Mouse (Mus musculus) NIH3T3 (cell line): ENCODE data around the gene 9130213A22Rik.
"Not testable (repeated sequence)": the region's sequence is repeated elsewhere in the genome, so short reads cannot be mapped to it uniquely, and the experiment has no call there.

Source experiments
- DNase-seq: peaks from one replicate; pipeline ENCODE4 v3.0.0-alpha.2; 2012; ENCODE audit warnings: low read depth

Gene 9130213A22Rik

DNA sequence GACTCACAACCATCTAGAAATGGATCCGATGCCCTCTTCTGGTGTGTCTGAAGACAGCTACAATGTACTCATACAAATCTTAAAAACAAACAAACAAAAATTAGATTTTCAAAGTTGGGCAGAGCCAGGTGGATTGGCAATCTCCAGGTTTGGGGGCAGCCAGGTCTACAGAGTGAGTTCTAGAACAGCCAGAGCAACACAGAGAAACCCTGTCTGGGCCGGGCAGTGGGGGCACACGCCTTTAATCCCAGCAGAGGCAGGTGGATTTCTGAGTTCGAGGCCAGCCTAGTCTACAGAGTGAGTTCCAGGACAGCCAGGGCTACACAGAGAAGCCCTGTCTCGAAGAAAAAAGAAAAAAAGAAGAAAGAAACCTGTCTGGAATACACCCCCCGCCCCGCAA is 28.5 kb downstream of the 9130213A22Rik start:
- DNase-seq = not testable (repeated sequence)

DNA sequence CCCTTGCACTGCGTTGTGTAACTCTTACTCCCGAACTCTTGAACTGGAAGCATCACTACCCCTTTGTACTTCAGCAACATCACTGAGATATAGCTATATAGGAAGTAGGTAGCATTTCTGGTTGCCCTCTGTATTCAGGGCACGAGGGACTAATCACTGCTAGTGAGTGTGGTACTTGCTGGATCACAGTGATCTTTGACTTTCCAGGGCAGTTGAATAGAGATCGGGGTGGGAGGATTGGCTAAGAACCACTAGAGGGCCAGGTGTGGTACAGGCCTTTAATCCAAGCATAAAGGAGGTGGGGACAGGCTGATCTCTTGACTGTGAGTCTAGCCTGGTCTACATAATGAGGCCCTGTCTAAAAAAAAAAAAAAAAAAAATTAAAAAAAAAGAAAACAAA is 29.5 kb downstream of the 9130213A22Rik start:
- no peak for DNase-seq

DNA sequence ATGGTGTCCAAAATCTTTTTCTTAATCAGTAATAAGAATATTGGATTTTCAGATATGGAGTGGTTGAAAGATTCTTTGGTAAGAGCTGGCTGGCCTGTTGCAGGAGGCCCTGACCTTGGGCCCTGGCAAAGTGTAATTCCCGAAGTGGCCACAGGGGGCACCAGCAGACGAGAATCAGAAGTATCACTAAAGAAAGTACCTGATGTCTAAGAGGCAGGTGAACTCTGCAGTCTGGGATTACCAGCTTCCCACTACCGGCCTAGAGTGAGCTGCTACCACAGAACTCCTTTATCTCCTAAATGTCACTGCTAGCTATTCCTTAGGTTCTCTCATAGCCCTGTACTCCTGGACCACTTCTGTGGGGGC is 30.0 kb downstream of the 9130213A22Rik start:
- DNase-seq = peak; percentile 84

DNA sequence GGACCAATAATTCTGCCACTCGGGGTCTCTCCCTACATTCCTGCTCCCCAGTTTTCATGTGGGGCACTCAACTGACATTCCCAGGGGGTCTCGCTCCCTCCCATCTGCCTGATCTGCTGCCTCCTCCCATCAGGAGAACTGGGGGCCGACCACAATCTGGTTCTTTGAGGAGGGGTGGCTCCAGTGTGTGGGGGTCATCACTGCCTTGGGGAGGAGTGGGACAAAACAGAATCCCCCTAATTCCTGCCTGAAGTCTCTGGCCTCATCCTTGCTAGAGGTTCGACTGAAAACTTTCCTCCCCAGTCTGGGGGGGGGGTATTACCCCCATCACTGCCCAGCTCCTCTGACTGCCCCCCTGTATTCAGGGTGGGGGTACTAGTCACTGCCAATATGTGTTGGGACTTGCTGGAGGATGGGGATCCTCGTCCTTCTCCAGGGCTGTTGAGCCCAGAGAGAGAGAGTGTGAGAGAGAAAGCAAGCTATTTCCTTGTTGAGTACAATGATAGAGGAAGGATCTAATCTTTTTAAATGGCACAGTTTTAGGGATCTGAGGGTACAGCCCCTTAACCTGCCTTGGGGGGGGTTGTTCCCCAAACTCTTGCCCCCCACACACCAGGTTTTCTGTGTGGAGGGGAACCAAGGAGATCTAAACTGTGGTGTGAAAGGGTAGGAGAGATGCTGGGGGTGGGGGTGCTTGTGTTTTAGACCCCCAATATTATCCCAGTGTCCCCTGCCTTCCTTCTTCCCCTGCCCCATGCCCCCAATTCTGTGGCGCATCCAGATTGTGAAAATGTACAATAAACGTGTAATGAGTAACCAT is 30.6 kb downstream of the 9130213A22Rik start:
- DNase-seq = no peak

DNA sequence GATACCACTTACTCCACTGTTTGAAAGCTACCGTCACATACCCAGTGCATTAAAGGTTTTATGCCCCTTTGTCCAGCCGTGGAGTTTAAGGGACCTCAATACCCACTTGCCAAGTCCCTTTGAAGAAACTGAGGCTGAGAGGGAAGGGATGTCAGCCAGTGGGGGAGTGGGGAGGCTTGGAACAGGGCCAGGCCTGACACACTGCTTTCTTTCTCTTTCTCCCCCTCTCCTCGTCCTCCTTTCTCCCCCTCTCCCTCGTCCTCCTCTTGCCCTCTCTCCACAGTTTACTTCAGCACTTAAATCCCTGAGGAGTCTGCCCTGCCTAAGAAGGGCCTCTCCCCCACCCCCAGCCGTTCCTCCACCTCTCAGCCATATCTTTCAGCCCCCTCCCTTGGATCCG is 32.0 kb downstream of the 9130213A22Rik start:
- DNase-seq = no peak

DNA sequence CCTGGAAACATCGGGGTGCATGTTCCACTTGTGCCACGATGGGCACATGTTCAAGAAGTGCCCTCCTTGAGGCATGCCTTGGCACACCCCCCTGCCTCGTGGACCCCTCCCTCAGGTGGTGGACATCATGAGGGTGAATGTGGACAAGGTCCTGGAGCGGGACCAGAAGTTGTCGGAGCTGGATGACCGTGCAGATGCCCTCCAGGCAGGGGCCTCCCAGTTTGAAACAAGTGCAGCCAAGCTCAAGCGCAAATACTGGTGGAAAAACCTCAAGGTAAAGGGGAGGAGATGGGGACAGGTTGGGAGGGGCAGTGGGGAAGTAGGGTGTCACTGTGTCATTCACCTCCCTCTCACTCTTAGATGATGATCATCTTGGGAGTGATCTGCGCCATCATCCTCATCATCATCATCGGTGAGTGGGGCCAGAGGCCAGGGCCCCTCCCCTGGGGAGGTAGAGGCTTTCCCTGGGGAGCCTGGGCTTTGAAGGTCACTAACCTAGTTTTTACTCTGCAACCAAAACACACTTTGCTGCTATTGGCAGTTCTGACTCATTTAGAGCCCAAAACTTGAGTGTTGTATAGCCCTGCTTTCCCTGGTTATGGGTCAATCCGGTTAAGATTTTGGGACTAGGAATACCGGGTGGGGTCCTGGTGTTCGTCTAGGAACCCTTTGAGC is 32.6 kb downstream of the 9130213A22Rik start:
- no peak for DNase-seq

DNA sequence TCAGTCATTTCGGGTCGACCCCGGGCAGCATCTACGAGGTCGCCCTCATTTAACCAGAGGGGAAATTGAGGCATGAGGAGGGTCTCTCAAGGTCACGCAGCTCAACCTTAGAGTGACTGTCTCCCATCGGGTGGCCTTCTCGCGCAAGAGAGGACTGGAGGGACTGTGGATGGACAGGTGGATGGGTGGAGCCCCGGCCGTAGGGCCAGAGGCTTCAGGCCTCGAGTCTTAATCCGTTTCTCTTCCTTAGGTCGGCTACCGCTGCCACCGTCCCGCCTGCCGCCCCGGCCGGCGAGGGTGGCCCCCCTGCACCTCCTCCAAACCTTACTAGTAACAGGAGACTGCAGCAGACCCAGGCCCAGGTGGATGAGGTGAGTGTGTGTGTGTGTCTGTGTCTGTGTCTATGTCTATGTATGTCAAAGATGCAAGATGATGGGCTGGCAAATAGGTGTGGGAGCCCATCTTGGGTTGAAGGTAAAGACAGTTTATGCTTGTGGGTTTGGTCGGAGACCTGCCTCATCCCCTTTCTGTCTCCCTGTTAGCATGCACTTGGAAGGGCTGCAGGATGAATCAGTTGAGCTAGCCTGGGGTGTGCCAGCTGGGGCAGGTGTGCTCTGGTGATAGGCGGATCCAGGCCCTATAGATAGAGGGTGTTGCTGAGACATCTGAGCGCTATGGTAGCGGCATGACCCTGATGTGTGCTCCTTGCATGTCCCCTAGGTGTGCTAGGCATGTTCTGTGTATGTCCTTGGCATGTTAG is 33.4 kb downstream of the 9130213A22Rik start:
- DNase-seq = no peak

DNA sequence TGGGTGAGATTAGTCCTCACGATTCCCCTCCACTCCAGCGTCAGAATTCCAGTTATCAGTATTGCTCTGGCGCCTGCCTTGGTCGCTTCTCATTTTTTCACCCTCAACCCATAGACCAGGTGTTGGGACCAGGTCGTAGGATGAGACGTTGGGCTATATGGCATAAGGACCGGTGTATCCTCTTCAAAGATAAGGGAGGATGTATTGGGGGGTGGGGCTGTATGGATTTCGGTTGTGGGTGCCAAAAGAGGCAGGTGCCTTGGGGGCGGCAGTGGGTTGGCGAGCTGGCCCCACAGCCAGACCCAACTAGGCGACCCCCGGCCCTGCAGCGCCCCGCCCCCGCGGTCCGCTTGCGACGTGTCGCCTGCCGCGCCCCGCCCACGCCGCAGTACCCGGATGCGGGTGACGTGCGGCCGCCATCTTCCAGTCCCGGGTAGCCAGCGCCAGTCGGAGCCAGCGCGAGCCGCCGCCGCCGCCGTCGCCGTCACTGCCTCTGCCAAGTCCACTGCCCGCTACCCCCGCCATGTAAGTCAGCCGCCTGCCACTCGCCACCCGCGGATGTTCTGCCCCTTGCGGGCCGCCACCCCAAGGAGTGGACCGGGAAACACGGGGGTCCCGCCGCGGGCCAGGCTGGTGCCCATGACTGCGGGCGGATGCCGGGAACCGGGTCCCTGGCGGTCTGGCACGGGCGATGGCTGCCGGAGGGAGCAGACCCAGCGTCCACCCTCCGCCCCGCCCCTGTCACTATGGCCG is 34.1 kb downstream of the 9130213A22Rik start, which contains the start of gene Vamp2:
TSS of gene Vamp2 (plus strand) at position 388 of the 753 bp plus-strand sequence.
- peak; percentile 92 for DNase-seq

DNA sequence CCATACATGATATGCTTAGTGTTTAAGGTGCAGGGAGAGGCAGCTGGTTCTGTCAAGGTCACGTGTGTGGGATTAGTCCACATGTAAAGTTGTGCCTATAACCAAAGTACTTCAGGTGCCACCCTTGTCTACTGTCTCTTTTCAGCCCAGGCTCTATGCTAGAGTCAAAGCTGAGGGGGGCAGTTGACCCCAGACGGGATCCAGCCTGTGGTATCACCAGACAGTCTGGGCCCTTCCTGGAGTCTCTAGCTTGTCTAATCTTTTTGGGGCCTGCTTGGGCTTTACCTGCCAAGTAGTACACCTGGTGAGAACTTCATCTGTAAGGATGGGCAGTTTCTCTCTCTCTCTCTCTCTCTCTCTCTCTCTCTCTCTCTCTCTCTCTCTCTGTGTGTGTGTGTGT is 34.8 kb downstream of the 9130213A22Rik start:
- no peak for DNase-seq

DNA sequence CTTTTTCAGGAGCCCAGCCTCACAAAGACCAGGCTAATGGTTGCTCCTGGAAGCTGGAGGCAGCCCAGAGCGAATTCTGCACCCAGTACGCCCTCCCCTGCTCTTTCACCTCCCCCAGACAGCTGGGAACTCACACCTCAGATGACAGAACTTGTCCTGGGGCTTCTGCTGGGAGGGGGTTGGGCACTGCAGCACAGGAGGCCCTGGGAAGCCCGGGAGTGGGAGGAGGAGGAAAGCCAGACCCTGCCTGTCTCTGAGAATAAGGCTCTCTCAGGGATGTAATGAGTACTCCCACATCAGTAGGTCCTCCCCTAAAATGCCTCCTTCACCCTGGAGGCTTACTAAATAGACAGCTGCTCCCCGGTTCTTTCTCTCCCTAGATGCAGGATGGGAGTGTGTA is 35.3 kb downstream of the 9130213A22Rik start:
- DNase-seq = no peak

DNA sequence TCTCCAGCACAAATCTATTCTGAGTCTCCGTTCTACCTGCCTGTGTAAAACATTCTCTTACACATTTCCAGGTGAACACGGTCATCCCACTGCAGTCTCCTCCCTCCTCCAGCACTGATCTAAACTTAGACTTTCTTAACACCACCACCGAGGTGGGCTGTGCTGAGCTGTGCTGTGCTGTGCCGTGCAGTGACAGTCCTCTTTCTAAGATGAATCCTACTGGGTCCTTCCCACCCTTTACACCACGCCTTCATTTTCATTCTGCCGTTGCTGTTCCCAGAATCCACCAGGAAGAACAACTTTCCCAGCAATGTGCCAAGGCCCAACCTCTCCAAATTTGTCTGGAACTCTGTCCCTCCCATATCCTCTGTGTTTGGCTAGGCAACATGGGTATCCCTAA is 36.0 kb downstream of the 9130213A22Rik start:
- no peak for DNase-seq

DNA sequence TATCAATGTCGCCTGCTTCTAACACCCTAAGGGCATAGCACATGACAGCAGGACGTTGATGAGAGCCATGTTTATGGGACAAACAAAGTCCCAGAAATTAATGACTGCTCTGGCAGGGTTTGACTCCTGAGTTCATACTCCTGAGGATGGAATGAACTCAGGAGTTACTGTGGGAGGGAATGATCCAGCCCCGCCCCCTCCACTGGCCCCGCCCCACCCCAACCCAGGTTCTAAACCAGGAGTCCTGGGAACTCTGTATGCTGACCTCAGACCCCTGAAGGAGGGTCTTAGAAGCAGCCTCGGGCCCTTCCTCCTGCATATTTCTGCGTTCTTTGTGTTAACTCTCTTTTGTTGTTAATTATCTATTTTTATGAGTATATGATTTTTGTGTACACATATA is 36.8 kb downstream of the 9130213A22Rik start:
- DNase-seq = no peak

DNA sequence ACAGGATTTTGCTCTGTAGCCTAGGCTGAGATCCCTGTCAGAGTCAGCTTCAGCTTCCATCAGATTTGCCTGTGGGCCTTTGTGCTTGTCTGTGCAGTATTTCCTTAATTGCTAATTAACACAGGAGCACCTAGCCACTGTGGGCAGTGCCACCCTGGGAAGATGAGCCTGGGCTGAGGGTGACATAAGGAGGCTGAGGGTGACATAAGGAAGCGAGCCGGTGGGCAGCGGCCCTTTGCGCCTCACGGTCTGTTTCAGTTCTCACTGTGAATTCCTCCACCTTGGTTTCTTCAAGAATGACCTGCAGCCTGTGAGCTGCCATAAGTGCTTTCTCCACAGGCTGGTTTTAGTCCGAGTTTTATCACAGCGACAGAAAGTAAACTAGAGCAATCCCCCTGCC is 40.8 kb downstream of the 9130213A22Rik start:
- no peak for DNase-seq

DNA sequence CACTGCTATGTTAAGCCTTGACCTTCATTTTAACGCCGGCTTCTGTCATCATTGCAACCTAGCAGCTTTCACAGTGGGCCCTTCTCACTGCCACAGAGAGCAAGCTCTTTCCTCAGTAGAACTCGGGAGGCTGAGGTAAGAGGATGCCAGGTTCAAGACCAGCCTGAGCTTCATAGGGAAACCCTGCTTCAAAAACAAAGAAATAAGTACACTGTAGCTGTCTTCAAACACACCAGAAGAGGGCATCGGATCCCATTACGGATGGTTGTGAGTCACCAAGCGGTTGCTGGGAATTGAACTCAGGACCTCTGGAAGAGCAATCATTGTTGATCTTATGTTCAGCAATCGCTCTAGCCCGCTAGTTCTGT is 41.5 kb downstream of the 9130213A22Rik start:
- DNase-seq = no peak

DNA sequence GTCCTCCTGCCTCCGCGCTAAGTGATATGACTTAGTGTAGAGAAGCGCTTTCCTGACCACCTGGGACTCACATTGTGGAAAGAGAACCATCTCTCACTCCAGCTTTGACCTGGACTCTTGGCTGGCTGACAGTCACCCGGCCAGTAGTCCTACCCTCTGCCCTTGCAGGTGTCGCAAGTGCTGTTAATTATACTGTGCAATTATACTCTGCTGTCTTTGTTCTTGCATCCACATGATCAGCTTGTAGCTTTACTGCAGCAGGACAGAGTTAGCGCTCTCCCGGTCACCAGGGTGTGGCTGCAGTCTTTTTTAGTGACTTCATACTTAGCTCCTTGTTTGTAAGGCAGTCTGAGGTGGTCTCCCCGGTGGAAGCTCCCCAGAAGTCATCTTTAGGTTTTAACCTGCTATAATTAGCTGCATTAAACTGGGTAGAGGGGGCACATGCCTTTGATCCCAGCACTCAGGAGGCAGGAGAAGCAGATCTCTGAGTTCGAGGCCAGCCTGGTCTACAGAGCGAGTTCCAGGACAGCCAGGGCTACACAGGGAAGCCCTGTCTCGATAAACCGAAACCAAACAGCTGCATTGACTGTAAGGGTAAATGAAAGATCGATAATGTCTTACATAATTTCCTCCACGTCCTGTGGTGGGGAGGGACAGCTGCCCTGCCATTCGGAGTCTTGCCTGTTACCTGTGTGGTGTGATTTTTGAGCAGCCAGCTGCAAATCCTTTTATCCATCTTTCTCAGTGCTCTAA is 42.1 kb downstream of the 9130213A22Rik start:
- DNase-seq = no peak

DNA sequence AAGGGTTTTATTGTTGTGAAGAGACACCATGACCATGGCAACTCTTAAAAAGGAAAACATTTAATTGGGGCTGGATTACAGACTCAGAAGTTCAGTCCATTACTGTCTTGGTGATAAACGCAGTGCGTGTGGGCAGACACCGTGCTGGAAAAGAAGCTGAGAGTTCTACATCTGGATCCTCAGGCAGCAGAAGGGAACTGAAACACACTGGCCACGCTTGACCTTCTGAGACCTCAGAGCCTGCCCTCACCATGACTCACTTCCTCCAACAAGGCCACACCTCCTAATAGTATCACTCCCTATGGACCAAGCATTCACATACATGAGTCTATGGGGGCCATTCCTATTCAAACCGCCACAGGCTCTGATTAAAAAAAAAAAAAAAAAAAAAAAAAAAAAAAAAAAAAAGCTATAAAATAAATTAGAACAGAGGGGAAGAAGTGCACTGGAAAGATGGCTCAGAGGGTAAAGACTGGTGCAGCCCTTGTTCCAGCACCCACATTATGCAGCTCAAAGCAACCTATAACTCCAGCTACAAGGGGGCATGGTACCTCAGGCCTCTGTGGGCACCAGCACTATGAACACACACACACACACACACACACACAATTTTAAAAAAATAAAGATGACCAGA is 43.5 kb downstream of the 9130213A22Rik start:
- peak; percentile 74 for DNase-seq

DNA sequence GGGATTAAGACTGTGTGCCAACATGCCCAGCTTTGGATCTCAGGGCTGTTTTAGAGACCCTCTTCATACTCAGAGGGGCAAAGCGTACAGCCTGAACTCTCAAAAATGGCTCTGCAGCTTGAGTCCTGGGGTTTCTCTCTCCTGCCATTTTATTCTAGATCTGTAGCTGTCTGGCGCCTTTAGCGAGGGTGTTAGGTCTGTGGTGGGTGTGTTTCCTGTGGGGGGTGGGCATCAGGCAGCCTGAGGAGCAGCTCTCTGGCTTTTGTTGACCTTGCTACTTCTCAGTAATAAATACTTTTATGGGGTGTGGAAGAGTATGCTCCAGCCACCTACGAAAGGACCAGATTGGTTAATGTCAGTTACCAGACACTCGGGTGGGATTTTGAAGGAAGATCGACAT is 44.3 kb downstream of the 9130213A22Rik start:
- no peak for DNase-seq

DNA sequence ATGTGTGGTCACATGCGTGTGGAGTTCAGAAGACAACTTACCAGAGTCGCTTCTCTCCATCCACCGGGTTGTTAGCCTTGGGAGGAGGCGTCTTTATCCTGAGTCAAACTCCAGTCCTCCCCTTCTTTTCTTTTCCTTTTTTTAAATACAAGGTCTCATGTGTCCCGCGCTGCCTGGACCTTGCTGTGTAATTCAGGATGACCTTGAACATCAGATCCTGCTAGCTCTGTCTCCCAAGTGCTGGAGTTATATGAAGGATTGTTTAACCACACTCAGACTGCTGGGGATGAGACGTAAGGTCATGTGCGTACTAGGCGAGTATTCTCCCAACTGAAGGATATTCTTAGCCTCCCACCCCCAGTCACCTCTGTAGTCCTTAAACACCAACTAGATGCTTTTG is 45.1 kb downstream of the 9130213A22Rik start:
- DNase-seq = no peak

DNA sequence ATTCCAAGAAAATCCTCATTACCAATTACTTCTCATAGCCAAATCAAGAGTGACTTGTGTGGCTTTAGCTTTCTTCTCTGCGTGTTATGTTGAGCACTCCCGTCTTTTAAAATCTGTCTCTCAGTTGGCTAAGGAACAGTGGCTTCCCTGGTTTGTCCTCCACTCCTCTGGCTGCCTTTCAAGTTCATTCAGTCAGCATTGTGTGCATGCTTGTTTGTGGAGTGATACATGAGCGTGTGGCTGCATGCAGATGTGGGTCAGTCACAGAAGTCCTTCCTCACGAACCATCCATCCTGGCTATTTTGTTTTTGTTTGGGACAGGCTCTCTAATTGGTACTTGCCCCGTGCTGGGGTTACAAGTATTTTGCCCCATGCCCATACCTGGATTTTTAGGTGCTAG is 45.8 kb downstream of the 9130213A22Rik start:
- DNase-seq = no peak

DNA sequence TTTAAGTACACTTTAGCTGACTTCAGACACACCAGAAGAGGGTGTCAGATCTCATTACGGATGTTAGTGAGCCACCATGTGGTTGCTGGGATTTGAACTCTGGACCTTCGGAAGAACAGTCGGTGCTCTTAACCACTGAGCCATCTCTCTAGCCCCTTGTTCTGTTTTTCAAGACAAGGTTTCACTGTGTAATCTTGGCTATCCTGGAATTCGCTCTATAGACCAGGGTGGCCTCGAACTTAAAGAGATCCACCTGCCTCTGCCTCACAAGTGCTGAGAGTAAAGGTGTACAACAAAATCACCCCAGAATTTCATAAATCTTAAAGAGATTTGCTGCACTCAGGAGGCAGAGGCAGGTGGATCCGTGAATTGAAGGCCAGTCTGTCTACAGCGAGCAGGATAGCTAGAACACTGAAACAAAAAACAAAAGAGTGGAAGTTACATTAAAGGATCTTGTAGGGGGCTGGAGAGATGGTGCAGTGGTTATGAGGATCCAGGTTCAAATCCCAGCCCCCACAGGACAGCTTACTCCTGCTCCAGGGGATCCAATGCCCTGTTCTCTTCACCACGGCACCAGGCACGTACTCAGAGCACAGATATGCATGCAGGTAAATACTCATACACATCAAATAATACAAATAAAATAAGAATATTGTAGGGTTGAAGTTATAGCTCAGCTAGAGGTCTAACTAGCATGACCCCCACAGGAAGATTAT is 46.5 kb downstream of the 9130213A22Rik start:
- no peak for DNase-seq

DNA sequence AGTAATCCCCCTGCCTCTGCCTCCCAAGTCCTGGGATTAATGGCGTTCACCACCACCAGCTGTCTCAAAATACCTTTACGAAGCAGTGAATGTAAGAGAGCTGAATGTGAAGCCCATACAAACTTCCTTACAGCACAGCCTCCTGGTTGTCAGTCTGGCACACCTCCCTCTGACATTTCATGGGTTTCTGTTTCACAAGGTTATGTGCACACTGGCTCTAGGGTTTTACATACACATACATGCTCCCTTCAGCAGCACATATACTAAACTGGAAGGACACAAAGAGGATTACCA is 47.7 kb downstream of the 9130213A22Rik start:
- no peak for DNase-seq
